Mouse (Mus musculus) NIH3T3 (cell line): ENCODE data around the gene Msantd3.

ENCODE experiments used
- DNase-seq: peaks from one replicate; pipeline ENCODE4 v3.0.0-alpha.2; 2012; ENCODE audit warnings: low read depth

The Msantd3 gene

DNA sequence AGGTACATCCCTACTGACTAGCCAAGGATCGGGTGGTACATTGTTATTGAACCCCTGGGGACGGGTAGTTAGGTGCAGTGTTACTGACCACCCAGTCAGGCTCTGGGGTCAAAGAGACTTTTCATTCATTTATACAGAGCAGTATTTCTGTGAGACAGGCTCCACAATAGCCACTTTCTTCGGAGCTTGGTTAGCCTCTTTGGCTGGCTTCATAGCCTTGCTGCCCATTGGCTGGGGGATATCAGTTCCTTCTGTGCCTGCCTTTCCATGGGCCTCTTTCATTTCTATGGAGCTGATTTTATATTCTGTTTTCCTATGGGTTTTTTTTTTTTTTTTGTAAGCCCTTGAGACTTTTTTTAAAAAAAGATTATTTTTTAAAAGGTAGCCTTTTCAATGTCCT, 65.9 kb downstream of the Msantd3 start:
- DNase-seq = no peak

DNA sequence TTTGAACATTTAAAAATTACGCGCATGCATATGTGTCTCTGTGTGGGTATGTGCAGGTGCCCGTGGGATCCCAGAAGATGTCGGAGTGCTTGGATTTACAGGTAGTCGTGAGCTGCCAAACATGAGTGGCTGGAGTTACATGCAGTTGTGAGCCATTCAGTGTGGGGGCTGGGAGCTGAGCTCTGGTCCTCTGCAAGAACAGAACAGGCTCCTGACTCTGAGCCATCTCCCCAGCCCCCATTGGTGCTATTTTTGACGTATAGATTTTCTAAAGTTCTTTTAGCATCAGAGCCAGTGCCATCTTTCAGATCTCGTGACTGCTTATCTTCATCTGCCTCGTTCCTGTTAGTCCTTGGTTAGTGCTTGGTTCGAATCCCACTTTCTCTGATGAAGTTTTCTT, 69.8 kb downstream of the Msantd3 start:
- no peak for DNase-seq

DNA sequence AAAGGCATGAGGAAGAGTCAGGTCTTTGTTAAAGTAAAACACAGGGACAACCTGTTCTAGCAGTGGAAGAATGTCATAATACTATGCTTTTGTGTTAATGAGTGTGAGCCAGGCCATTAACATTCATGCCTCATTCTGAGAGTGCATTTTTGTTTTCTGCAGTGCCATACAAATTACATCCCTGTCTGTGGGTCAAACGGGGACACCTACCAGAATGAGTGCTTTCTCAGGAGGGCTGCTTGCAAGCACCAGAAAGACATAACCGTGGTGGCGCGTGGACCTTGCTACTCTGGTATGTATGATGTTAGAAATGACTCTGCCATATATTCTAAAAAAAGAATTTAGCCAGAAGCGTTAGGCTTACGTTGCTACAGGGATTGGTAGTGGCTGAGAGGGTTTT, 70.5 kb downstream of the Msantd3 start:
- no peak for DNase-seq
